Mouse (Mus musculus): ENCODE data around the gene Fkbp9. TPM values are rescaled to one million over a fixed set of nuclear protein-coding genes. Genes with fewer than 3 reads are reported as not detected.

Fkbp9 gene
- polyA plus RNA-seq, 1 experiment: 50.4 TPM

DNA sequence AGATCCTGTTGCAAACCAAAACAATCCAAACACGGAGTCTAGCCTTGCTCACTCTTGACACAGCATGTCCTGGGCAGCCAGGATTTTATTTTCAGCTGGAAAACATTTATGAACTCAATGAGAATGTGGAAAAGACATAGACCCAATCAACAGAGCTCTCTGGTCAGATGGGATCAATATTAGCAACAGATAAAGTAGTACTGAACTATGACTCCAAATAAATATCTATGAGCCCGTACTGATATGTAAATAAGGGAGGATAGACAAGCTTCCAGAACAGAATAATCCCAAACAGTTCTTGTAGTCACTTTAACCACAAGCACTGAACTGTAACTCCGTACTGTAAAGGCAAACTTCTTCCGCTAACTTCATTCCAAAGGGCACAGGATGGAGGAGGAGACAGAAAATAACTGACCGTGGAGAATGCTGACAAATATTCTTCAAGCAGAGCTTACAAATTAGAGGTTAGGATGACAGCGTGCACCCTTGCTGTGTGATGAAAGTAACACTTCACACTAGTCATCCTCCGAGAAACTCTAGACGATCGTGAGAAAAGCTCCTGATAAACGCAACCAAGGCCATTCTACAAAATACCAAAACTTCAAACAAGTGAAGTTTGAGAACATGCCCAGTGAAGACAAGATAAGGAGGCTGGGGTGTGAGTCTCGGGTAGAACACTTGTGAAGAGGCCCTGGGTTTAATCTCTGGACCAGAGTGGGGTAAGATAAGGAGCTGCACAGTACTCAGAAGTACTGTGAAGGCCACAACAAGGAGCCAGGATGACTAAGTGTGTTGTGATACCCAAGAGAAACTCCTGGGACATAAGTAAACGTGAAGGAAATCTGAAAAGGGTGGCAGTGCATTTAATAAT is 88.6 kb downstream of the Fkbp9 start:
- peak overlapping the region; percentile 38 for H3K4me3 ChIP-seq (ENCODE audit: insufficient read depth, low read depth, low read length)
- H3K27ac ChIP-seq (ENCODE audit: insufficient read depth, low read depth, low read length): peak overlapping the region; percentile 100
- peak; percentile 91 for DNase-seq
- H3K4me1 ChIP-seq (ENCODE audit: control insufficient read depth, insufficient read depth, low read length): peaks cover 22% of the 10 kb centered on the region
- no peaks in the 10 kb centered on the region for H3K36me3 ChIP-seq (ENCODE audit: control insufficient read depth, insufficient read depth, low read length)
- TF ChIP-seq CTCF (conservative IDR thresholded peaks at IDR 0.05; ENCODE audit: insufficient read depth, insufficient read length, low read depth, low read length) (no peak), POLR2A (IDR thresholded peaks at IDR 0.05; ENCODE audit: low read depth, low read length) (no peak)
- WGBS: 30% methylated on average over 12 of the region's 12 CpGs
- H3K27me3 ChIP-seq (replicated peaks; ENCODE audit: control insufficient read depth, insufficient read depth, low read length): no peaks in the 10 kb centered on the region

DNA sequence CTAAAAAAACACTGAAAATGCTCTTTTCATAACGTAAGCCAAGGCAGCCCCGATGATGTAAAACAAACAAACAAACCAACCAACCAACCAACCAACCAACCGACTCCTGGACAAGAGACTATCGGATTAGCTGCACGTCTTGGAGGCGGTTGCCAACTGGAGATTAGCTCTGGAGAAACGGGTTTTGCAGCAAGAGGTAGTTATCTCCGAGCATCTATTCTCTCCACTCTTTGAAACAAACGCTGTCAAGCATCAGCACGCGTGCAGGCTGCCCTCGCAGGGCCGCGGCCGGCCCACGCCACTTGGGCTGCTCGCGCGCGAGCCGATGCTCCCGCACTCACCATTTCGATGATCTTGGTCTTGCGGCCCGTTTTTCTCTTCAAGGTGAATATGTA is 91.5 kb downstream of the Fkbp9 start:
- Histone ChIP-seq H3K36me3 (ENCODE audit: control insufficient read depth, insufficient read depth, low read length) (no peaks in the 10 kb centered on the region), H3K4me3 (ENCODE audit: insufficient read depth, low read depth, low read length) (peak overlapping the region; percentile 81), H3K27me3 (replicated peaks; ENCODE audit: control insufficient read depth, insufficient read depth, low read length) (no peaks in the 10 kb centered on the region), H3K4me1 (ENCODE audit: control insufficient read depth, insufficient read depth, low read length) (peaks cover 9% of the 10 kb centered on the region), H3K27ac (ENCODE audit: insufficient read depth, low read depth, low read length) (peak overlapping the region; percentile 69)
- WGBS: under 1% methylated on average over 25 of the region's 25 CpGs
- TF ChIP-seq POLR2A (IDR thresholded peaks at IDR 0.05; ENCODE audit: low read depth, low read length) (no peak), CTCF (conservative IDR thresholded peaks at IDR 0.05; ENCODE audit: insufficient read depth, insufficient read length, low read depth, low read length) (no peak)
- no peak for DNase-seq

- TF ChIP-seq POLR2A (IDR thresholded peaks at IDR 0.05; ENCODE audit: low read depth, low read length): peak; percentile 24
- TF ChIP-seq CTCF (conservative IDR thresholded peaks at IDR 0.05; ENCODE audit: insufficient read depth, insufficient read length, low read depth, low read length): no peak
Observed at GRCm38 (mm10) chr6:56923726-56924707, 92.2 kb downstream of the Fkbp9 start, which contains the start of the genes Nt5c3 and Vmn1r4. Nt5c3 (minus strand) TSS chr6:56923932. Vmn1r4 (plus strand) TSS chr6:56924015.

More at GRCm38 (mm10) chr6:56923726-56924707, 92.2 kb downstream of the Fkbp9 start, which contains the start of the genes Nt5c3 and Vmn1r4:
- Histone ChIP-seq H3K4me1 (ENCODE audit: control insufficient read depth, insufficient read depth, low read length) (peaks cover 9% of the 10 kb centered on the region), H3K27me3 (replicated peaks; ENCODE audit: control insufficient read depth, insufficient read depth, low read length) (no peaks in the 10 kb centered on the region), H3K27ac (ENCODE audit: insufficient read depth, low read depth, low read length) (peak within 1 kb of the TSS; percentile 86), H3K4me3 (ENCODE audit: insufficient read depth, low read depth, low read length) (peak within 1 kb of the TSS; percentile 81), H3K36me3 (ENCODE audit: control insufficient read depth, insufficient read depth, low read length) (no peaks in the 10 kb centered on the region)
- WGBS: 3% methylated on average over 64 of the region's 64 CpGs
- peak; percentile 98 for DNase-seq

Other genes starting within 250 kb of the Fkbp9 start
- gene Lsm5, start 127.3 kb upstream of the Fkbp9 start, polyA plus RNA-seq (2012; rRNA removed): 4.0 and 7.2 TPM in 2 replicates
- 7.8 and 8.2 TPM in 2 replicates for gene Avl9, start 117.2 kb upstream of the Fkbp9 start, polyA plus RNA-seq (2012; rRNA removed)
- 7.2 and 9.2 TPM in 2 replicates for gene Kbtbd2, start 34.2 kb upstream of the Fkbp9 start, polyA plus RNA-seq (2012; rRNA removed)
- gene Nt5c3, start 91.9 kb downstream of the Fkbp9 start, polyA plus RNA-seq (2012; rRNA removed): 13.3 and 15.1 TPM in 2 replicates
- gene Vmn1r4, start 92.0 kb downstream of the Fkbp9 start, polyA plus RNA-seq (2012; rRNA removed): 0.14 and 0.15 TPM in 2 replicates
- gene Vmn1r5, start 138.2 kb downstream of the Fkbp9 start, polyA plus RNA-seq (2012; rRNA removed): not detected in 2 replicates
- not detected in 2 replicates for gene Vmn1r6, start 165.2 kb downstream of the Fkbp9 start, polyA plus RNA-seq (2012; rRNA removed)
- not detected in 2 replicates for gene Vmn1r7, start 193.3 kb downstream of the Fkbp9 start, polyA plus RNA-seq (2012; rRNA removed)
- gene Vmn1r8, start 200.2 kb downstream of the Fkbp9 start, polyA plus RNA-seq (2012; rRNA removed): not detected in 2 replicates
- gene Vmn1r9, start 234.7 kb downstream of the Fkbp9 start, polyA plus RNA-seq (2012; rRNA removed): not detected in 2 replicates

All from kidney, adult 2 months (tissue).